Mouse (Mus musculus): ENCODE results near the gene Sort1. TPM values are rescaled to one million over a fixed set of nuclear protein-coding genes. Genes with fewer than 3 reads are reported as not detected.

Gene Sort1
- polyA plus RNA-seq, 1 experiment from 2014 or later = 17.8 TPM

DNA sequence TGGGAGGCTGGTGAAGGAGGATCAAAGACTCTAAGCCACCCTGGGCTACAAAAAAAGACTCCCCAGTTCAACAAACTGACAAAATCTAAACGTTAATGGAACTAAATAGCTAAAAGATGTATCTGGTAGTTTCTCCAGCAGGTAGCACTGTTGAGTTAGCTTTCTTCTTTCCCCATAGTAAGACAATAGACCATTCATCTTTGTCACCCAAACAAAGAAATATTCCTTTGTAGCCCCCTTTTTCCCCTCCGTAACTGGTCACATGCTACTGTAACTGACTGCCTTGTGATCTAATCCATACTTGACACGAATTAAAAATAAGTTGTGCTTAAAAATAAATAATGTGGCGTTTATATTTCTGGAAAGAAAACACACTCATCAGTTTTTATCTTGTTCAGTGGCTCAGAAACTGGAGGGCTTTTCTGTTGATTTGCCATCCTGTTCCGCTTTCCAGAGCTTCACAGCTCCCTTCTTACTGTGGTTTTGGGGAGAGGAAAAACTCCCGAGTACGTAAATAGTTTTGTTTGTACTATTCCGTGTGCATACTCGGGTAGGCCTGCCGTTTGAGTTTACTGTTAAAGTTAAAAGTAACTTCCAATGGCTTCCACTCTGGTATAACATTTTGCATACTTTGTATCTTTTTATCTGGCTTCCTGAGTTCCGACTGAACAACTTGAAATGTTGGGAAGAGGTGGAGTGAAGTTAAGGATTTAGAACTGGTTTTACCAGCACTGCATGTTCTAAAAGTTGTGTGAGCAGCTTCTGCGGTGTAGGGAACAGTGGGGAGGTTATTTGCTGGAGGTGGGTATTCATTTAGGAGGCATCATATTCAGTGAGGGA is 1.3 kb upstream of the Sort1 start:
- Histone ChIP-seq H3K9ac (ENCODE audit: low read depth, low read length) (0 out of 2 replicates have a peak overlapping the region, but pooled peaks have one; percentile 31), H3K36me3 (ENCODE audit: control insufficient read depth, insufficient read depth, low read length) (peaks cover 18% of the 10 kb centered on the region; the same call in 1 of the 2 replicates), H3K4me3 (ENCODE audit: low read length) (peak overlapping the region; percentile 83), H3K27ac (ENCODE audit: low read depth, low read length) (peak overlapping the region; percentile 81), H3K9me3 (ENCODE audit: control insufficient read depth, low read length) (no peaks in the 10 kb centered on the region), H3K27me3 (ENCODE audit: control insufficient read depth, insufficient read depth, low read length) (no peaks in the 10 kb centered on the region), H3K4me2 (replicated peaks; ENCODE audit: low read depth, low read length) (peak overlapping the region; percentile 96), H3K4me1 (ENCODE audit: control insufficient read depth, insufficient read depth, low read length) (peaks cover 34% of the 10 kb centered on the region)
- 25% methylated on average over 12 of the region's 12 CpGs for WGBS
- no peak for ATAC-seq (ENCODE audit: low FRiP score, low TSS enrichment)

DNA sequence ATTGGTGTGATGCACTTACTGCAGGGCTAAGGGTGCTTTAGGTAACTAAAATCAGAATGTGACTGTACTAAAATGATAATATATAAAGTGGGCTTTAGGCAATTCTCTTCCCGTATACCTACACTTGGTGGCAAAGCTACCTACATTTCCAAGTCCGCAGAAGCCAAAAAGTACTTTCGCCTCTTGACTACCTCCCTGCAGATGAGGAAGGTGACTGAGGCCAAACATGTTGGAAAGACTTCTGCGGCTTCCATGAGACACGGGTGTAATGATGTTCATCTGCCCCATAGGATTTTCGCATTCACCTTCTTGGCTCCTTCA is 681 bp upstream of the Sort1 start:
- H3K9me3 ChIP-seq (ENCODE audit: control insufficient read depth, low read length) = no peaks in the 10 kb centered on the region
- peak overlapping the region; percentile 96 for H3K4me2 ChIP-seq (replicated peaks; ENCODE audit: low read depth, low read length)
- peaks cover 39% of the 10 kb centered on the region for H3K4me1 ChIP-seq (ENCODE audit: control insufficient read depth, insufficient read depth, low read length)
- 11% methylated on average over 6 of the region's 6 CpGs for WGBS
- peak overlapping the region; percentile 81 for H3K27ac ChIP-seq (ENCODE audit: low read depth, low read length)
- H3K36me3 ChIP-seq (ENCODE audit: control insufficient read depth, insufficient read depth, low read length) = peaks cover 12% of the 10 kb centered on the region; the same call in 1 of the 2 replicates
- peak overlapping the region; percentile 83 for H3K4me3 ChIP-seq (ENCODE audit: low read length)
- H3K27me3 ChIP-seq (ENCODE audit: control insufficient read depth, insufficient read depth, low read length) = no peaks in the 10 kb centered on the region
- peak overlapping the region; percentile 63 for H3K9ac ChIP-seq (ENCODE audit: low read depth, low read length)
- ATAC-seq (ENCODE audit: low FRiP score, low TSS enrichment) = no peak

DNA sequence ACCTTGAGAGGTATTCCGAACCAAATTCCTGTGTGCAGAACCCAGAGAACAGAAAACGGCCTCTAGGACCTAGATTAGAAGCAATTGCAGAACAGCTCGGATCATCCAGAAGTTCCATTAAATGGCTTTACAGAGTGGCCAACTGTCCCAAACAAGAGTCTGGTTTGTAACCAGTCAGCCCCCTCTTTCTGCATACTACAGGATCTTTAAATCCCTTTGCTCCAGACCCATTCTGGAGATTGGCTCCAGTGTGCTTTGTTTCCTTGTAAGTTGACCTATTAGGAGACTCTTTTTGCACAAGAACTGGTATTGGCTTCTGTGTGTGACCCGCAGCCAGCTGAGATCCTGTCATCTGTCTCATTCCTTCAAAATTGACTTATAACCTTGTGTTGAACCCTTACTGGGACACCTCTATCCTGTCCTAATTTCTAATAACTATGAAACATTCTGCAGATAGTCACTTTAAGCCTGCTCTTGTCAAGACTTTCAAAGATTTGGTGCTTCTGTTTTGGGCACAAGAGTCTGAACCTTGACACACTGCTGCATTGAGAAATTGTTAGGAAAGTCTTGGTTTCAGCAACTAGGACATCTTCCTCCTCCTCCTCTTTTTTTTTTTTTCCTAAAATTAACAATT is 1.3 kb downstream of the Sort1 start:
- no peak for ATAC-seq (ENCODE audit: low FRiP score, low TSS enrichment)
- peak overlapping the region; percentile 83 for H3K4me3 ChIP-seq (ENCODE audit: low read length)
- no peak overlapping the region for H3K27ac ChIP-seq (ENCODE audit: low read depth, low read length)
- WGBS = 58% methylated on average over 4 of the region's 4 CpGs
- H3K9me3 ChIP-seq (ENCODE audit: control insufficient read depth, low read length) = no peaks in the 10 kb centered on the region
- peaks cover 54% of the 10 kb centered on the region for H3K4me1 ChIP-seq (ENCODE audit: control insufficient read depth, insufficient read depth, low read length)
- peak overlapping the region; percentile 86; the same call in 1 of the 2 replicates for H3K9ac ChIP-seq (ENCODE audit: low read depth, low read length)
- H3K27me3 ChIP-seq (ENCODE audit: control insufficient read depth, insufficient read depth, low read length) = no peaks in the 10 kb centered on the region
- no peaks in the 10 kb centered on the region for H3K36me3 ChIP-seq (ENCODE audit: control insufficient read depth, insufficient read depth, low read length)
- peak overlapping the region; percentile 96 for H3K4me2 ChIP-seq (replicated peaks; ENCODE audit: low read depth, low read length)

DNA sequence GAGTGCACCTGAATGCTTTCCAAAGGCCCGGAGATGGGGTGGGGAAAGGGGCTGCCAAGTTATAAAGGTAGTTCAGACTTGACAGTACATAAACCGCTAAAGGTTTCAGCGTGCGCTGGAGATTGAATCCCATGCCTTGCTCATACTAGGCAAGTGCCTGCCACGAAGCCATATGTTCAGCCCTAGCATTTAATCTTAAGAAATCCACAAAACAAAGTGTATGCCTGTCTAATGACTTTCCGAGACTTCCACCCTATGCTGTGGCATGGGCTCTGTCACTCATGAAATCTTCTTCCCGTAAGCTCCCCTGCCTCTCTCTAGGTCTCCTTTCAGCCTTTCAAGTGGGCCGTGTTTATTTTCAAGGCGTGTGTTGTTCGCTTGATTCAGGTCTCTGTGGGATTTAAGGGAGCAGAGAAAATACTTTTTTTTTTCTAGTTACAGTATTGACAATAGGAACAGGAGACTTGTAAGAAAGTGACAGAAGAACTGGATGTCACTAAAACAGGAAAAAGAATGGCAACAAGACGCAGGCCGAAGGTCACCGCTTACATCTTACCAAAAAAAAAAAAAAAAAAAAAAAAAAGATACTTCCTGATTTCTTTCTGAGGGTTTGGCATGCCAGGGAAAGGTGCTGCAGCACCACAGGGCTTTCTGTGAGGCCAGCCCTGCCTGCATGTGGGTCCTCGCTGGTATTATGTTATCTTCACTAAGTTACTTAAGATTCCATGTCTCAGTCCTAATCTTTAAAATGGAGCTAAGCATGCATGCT is 3.0 kb downstream of the Sort1 start:
- H3K4me1 ChIP-seq (ENCODE audit: control insufficient read depth, insufficient read depth, low read length) = peaks cover 61% of the 10 kb centered on the region
- 64% methylated on average over 14 of the region's 14 CpGs for WGBS
- no peaks in the 10 kb centered on the region for H3K36me3 ChIP-seq (ENCODE audit: control insufficient read depth, insufficient read depth, low read length)
- no peaks in the 10 kb centered on the region for H3K27me3 ChIP-seq (ENCODE audit: control insufficient read depth, insufficient read depth, low read length)
- H3K4me2 ChIP-seq (replicated peaks; ENCODE audit: low read depth, low read length) = no peak overlapping the region
- no peak for ATAC-seq (ENCODE audit: low FRiP score, low TSS enrichment)
- H3K4me3 ChIP-seq (ENCODE audit: low read length) = no peak overlapping the region
- no peaks in the 10 kb centered on the region for H3K9me3 ChIP-seq (ENCODE audit: control insufficient read depth, low read length)
- peak overlapping the region; percentile 70; the same call in 1 of the 2 replicates for H3K27ac ChIP-seq (ENCODE audit: low read depth, low read length)
- H3K9ac ChIP-seq (ENCODE audit: low read depth, low read length) = no peak overlapping the region

DNA sequence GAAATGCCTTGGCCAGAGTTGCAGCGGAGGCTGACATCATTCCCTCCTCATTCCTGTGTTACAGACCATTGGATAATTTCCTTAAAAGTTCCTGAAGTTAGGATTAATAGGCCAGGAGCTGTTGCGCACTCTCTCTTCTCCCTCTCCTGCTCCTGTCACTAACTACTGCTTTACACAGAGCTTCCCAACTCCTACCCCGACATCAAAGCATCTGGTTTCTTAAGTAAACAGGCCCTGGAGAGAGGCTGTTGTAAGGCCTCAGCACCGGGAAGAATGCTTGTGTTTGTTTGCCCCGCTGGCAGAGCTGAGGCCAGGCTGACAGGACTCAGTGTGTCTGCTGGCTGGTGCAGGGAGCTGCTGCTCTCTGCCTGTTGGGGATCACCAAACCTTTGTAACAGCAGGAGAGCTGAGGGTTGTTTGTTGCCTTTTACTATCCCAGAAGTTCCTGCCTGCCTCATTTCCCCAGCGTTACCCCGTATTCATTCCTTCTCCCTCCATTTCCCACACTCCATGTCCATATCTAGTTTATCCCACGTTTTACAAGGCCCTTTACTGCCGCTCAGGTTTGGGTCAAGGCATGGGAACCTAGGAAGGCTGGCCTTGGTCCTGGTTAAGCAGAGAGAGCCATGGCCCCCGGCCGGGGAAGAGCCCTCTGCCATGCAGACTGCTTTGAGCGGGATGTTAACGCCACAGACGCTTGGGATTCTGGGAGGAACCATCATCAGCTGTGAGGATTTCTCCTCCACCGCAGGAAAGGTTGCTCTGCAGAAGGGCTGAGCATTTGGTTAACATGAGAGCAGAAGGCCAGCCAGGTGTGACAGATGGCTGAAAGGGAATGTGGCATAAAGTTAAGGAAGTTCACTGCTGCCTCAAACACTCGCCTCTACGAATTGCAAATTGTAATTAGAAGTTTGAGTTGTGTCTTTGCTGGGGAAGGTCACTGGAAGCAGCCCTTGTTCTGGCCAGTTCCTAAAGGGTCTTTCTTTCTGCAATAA is 4.2 kb downstream of the Sort1 start:
- Histone ChIP-seq H3K4me1 (ENCODE audit: control insufficient read depth, insufficient read depth, low read length) (peaks cover 56% of the 10 kb centered on the region), H3K9ac (ENCODE audit: low read depth, low read length) (no peak overlapping the region; the same call in 1 of the 2 replicates), H3K27ac (ENCODE audit: low read depth, low read length) (peak overlapping the region; percentile 70), H3K27me3 (ENCODE audit: control insufficient read depth, insufficient read depth, low read length) (no peaks in the 10 kb centered on the region), H3K36me3 (ENCODE audit: control insufficient read depth, insufficient read depth, low read length) (no peaks in the 10 kb centered on the region), H3K9me3 (ENCODE audit: control insufficient read depth, low read length) (no peaks in the 10 kb centered on the region), H3K4me3 (ENCODE audit: low read length) (no peak overlapping the region), H3K4me2 (replicated peaks; ENCODE audit: low read depth, low read length) (peak overlapping the region; percentile 24)
- 11% methylated on average over 17 of the region's 17 CpGs for WGBS
- ATAC-seq (ENCODE audit: low FRiP score, low TSS enrichment) = peak; percentile 36

DNA sequence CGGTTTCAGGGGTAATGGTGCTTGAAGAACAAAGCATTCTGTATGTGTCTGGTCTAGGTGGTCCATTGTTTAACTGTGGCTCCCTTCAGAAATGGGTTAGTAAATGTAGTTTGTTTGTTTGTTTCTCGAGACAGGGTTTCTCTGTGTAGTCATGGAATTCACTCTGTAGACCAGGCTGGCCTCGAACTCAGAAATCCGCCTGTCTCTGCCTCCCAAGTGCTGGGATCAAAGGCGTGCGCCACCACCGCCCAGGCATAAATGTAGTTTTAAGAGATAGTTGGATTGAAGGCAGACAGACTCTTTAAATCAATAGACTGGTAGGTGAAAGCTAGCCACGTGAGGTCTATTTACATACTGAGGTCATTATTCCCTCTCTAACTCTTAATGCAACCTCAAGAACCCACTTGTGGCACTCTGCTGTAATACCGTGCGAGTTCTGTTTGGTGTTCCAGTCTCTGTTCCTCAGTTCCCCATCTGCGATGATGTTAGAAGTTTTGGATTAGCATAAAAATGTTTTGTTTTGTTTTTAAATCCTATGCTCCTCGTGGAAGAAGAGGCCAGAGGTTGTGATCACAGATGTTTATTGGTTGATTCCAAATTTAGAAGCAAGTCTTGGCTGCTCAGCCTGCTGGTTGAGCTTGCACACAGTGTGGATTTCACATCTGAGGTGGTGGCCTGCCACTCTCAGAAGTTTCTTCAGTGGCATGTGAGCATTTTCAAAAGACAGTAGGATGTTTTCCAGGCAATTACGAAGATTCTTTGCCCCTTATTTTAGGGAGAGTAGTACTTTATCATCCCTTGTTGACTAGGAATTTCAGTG is 5.6 kb downstream of the Sort1 start:
- Histone ChIP-seq H3K9ac (ENCODE audit: low read depth, low read length) (no peak overlapping the region), H3K27me3 (ENCODE audit: control insufficient read depth, insufficient read depth, low read length) (no peaks in the 10 kb centered on the region), H3K36me3 (ENCODE audit: control insufficient read depth, insufficient read depth, low read length) (no peaks in the 10 kb centered on the region), H3K9me3 (ENCODE audit: control insufficient read depth, low read length) (no peaks in the 10 kb centered on the region), H3K4me2 (replicated peaks; ENCODE audit: low read depth, low read length) (no peak overlapping the region), H3K4me3 (ENCODE audit: low read length) (no peak overlapping the region), H3K27ac (ENCODE audit: low read depth, low read length) (no peak overlapping the region), H3K4me1 (ENCODE audit: control insufficient read depth, insufficient read depth, low read length) (peaks cover 53% of the 10 kb centered on the region)
- 73% methylated on average over 13 of the region's 13 CpGs for WGBS
- no peak for ATAC-seq (ENCODE audit: low FRiP score, low TSS enrichment)

DNA sequence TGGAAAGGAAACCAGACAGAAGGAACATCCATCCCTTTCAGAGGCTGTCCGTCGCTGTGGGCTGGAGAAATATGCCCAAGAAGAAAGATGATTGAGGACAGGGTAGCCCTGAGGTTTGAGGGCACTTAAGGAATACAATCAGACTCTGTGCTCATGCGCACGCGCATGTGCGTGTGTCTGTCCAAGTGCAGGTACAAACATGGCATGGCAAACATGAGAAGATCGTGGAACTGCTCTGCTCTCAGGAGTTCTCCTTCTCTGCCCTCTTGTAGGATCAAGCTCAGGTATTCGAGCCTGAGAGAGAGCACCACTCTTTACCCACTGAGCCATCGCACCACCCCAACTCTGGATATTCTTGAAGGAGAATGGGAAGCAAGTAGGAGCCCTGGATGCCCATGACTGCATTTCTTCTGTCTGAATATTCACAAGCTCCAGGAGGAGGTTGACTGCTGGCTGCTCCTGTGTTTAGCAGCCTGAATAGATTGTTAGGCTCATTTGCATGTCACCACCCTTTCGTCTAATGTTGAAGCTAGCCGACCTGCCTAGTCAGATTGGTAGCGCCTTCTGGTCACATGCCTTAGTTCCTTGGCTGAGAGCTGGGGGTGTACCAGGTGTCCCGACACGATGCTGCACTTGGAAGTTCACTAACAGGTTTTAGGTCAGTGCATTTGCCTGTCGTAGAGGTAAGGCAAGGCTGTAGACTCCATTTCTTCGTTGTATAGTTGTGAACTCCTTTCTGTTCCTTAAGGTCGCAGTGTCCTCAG is 7.3 kb downstream of the Sort1 start:
- Histone ChIP-seq H3K9me3 (ENCODE audit: control insufficient read depth, low read length) (no peaks in the 10 kb centered on the region), H3K27me3 (ENCODE audit: control insufficient read depth, insufficient read depth, low read length) (no peaks in the 10 kb centered on the region), H3K4me2 (replicated peaks; ENCODE audit: low read depth, low read length) (no peak overlapping the region), H3K4me1 (ENCODE audit: control insufficient read depth, insufficient read depth, low read length) (peaks cover 49% of the 10 kb centered on the region), H3K4me3 (ENCODE audit: low read length) (no peak overlapping the region), H3K9ac (ENCODE audit: low read depth, low read length) (no peak overlapping the region), H3K27ac (ENCODE audit: low read depth, low read length) (no peak overlapping the region), H3K36me3 (ENCODE audit: control insufficient read depth, insufficient read depth, low read length) (no peaks in the 10 kb centered on the region)
- WGBS = 64% methylated on average over 17 of the region's 17 CpGs
- no peak for ATAC-seq (ENCODE audit: low FRiP score, low TSS enrichment)

Data from kidney, embryonic 14.5 days (tissue).